Mouse (Mus musculus) lung, embryonic 15.5 days (tissue): ENCODE measurements around the gene Slc8a3. TPM values are rescaled to one million over a fixed set of nuclear protein-coding genes. Genes with fewer than 3 reads are reported as not detected.

Experiments used
- ATAC-seq: fragments of 200-750 bp; cut with Nextera tagmentation; 2 replicates; pipeline ENCODE4 v1.8.0; 2017; ENCODE audit warnings: moderate number of reproducible peaks, borderline replicate concordance; ENCODE audit not compliant: low FRiP score, low TSS enrichment; ENCODE audit errors: extremely low read depth
- H3K27ac ChIP-seq: fragments of 300-500 bp; sonication (generic); 2 replicates; pipeline ENCODE4 v1.5.1; 2015; ENCODE audit warnings: moderate library complexity, mild to moderate bottlenecking, inconsistent platforms
- H3K27me3 ChIP-seq: fragments of 300-500 bp; sonication (generic); 2 replicates; pipeline ENCODE4 v1.6.1; 2015; ENCODE audit warnings: inconsistent platforms
- H3K36me3 ChIP-seq: fragments of 300-500 bp; sonication (generic); 2 replicates; pipeline ENCODE4 v1.6.1; 2015; ENCODE audit warnings: inconsistent platforms
- H3K4me1 ChIP-seq: fragments of 300-500 bp; sonication (generic); 2 replicates; pipeline ENCODE4 v1.6.1; 2015; ENCODE audit warnings: inconsistent platforms
- H3K4me2 ChIP-seq: fragments of 300-500 bp; sonication (generic); 2 replicates; pipeline ENCODE4 v1.6.1; 2015; ENCODE audit warnings: inconsistent platforms, mild to moderate bottlenecking, moderate library complexity
- H3K4me3 ChIP-seq: fragments of 300-500 bp; sonication (generic); 2 replicates; pipeline ENCODE4 v1.5.1; 2015; ENCODE audit warnings: mild to moderate bottlenecking, inconsistent platforms
- H3K9ac ChIP-seq: fragments of 300-500 bp; sonication (generic); 2 replicates; pipeline ENCODE4 v1.6.1; 2015; ENCODE audit warnings: inconsistent platforms
- H3K9me3 ChIP-seq: fragments of 300-500 bp; sonication (generic); 2 replicates; pipeline ENCODE4 v1.6.1; 2016; ENCODE audit warnings: inconsistent platforms
- WGBS: fragments of 180-500 bp; shearing (Covaris S2); methylation state at CpG from one replicate; pipeline ENCODE4 v1.1.7; 2015; 5-methylcytosine and 5-hydroxymethylcytosine counted together
- microRNA-seq: library from miRNA; unstranded; fragments of <30 nt; microRNA quantifications from one replicate; pipeline ENCODE4, GENCODE M21; 2016
- polyA plus RNA-seq: library from polyadenylated mRNA; unstranded; fragments of >200 nt; fragmentation: Nextera tagmentation; extraction: Ambion mirVana; gene quantifications from 2 replicates; pipeline ENCODE4 v1.2.1, GENCODE M21; 2015

Slc8a3 gene
- polyA plus RNA-seq, 1 experiment from 2014 or later: 0.55 TPM

DNA sequence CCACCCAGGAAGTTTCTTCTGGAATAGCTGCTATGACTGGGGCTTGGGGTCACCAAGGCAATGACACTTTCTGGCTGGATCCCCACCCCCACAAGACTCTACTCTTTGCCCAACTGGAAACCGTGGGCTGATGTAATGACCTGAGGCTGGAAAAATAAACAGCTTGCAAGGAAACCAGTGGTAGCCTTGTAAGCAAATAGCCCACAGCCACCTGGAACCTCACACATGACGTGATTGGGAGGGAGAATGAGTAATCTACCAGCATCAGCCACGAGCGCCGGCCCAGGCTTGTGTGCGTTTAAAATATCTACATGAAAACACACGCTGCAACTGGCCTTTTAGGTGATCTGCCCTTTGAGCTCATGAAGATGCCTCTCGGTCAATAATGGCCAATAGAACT, 176.1 kb downstream of the Slc8a3 start:
- ATAC-seq: no peak
- H3K4me2 ChIP-seq: no peak overlapping the region
- H3K9ac ChIP-seq: no peak overlapping the region
- H3K27me3 ChIP-seq: no peaks in the 10 kb centered on the region
- H3K36me3 ChIP-seq: no peaks in the 10 kb centered on the region
- H3K27ac ChIP-seq: no peak overlapping the region
- H3K4me1 ChIP-seq: no peaks in the 10 kb centered on the region
- H3K9me3 ChIP-seq: no peaks in the 10 kb centered on the region
- H3K4me3 ChIP-seq: no peak overlapping the region
- 53% methylated on average over 8 of the region's 8 CpGs for WGBS

DNA sequence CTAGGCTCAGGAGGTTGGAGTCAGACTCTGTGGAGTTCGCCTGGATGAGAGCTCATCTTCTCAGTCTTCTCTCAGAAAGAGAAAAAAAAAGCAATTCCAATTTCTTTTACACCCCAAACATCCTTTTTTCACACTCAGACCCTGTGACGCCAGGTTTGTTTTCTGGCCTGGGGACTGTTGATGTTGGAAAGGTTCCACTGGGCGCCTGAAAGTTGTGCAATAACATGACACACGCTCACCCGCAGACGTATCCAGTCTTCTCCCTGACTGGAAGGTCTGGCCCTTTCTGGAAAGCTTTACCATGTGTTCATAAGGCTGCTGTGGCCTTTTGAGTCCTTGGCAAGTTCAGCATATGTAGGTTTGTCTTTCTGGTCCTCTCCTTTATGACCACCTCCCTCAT, 177.3 kb downstream of the Slc8a3 start:
- H3K4me2 ChIP-seq: no peak overlapping the region
- WGBS: 58% methylated on average over 6 of the region's 6 CpGs

DNA sequence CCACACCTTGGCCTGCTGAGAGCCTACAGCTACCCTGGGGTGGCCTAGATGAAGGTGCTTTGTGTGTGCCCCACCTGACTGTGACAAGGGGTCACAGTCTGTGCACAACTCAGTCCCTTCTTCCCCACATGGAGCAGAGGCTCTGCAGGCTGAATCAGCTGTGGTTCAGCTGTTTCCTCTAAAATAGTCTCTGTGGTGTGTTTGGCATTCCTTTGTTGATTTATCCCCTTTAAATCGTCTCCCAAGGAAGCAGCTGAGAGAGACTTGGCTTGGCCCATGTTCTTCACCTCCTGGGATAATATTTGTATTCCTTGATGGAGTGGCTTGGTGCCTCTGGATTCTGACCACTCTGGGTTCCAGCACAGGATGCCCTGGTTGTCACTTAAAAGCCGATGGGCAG, 180.9 kb downstream of the Slc8a3 start:
- Histone ChIP-seq H3K27me3 (no peaks in the 10 kb centered on the region), H3K4me1 (no peaks in the 10 kb centered on the region), H3K9ac (no peak overlapping the region), H3K36me3 (no peaks in the 10 kb centered on the region), H3K4me3 (no peak overlapping the region), H3K4me2 (no peak overlapping the region), H3K27ac (no peak overlapping the region), H3K9me3 (no peaks in the 10 kb centered on the region)
- 36% methylated on average over 2 of the region's 2 CpGs for WGBS
- no peak for ATAC-seq

More for the DNA sequence above, 177.3 kb downstream of the Slc8a3 start:
- H3K27me3 ChIP-seq: no peaks in the 10 kb centered on the region
- no peaks in the 10 kb centered on the region for H3K36me3 ChIP-seq
- no peak for ATAC-seq
- no peaks in the 10 kb centered on the region for H3K9me3 ChIP-seq
- no peak overlapping the region for H3K4me3 ChIP-seq
- no peaks in the 10 kb centered on the region for H3K4me1 ChIP-seq
- no peak overlapping the region for H3K9ac ChIP-seq
- no peak overlapping the region for H3K27ac ChIP-seq

DNA sequence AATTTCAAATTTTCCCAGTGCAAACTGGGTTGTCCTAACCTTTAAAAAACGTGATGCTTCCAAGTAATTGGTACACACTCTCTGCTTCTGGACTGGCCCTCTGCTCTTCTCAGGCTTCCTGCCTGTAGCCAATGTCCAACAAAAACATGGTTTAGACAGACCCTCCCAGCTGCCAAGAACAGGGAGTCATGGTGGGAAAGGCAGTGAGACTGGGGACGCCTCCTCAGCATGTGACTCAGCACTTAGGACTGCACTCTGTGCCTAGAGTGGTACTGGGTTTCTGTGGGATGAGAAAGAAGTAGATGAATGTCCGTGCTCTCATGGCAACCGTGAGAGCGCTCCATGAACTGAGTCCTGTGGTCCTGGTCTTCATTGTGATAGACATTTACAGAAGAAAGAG, 182.1 kb downstream of the Slc8a3 start:
- H3K9me3 ChIP-seq: no peaks in the 10 kb centered on the region
- no peaks in the 10 kb centered on the region for H3K4me1 ChIP-seq
- H3K4me2 ChIP-seq: no peak overlapping the region
- no peak overlapping the region for H3K27ac ChIP-seq
- H3K9ac ChIP-seq: no peak overlapping the region
- H3K36me3 ChIP-seq: no peaks in the 10 kb centered on the region
- H3K4me3 ChIP-seq: no peak overlapping the region
- 68% methylated on average over 5 of the region's 5 CpGs for WGBS
- ATAC-seq: no peak
- H3K27me3 ChIP-seq: no peaks in the 10 kb centered on the region

DNA sequence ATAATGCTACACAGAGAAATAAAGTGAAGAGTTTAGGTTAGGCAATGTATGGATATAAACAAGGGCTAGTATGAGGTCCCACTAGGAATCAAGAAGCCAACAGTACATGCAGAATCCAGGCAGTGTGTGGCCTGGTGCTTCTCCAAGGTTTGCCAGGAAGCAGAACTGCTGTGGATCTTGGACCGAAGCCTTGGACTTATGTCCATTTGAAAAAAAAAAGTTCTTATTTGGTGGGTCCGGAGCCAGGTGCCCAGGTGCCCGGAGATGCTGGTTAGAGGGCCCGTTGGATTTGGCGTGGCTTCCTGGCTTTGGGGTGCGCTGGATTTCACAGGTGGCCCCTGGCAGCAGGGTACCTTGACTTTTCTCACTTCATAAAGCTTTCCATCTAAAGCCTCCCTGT, 185.0 kb downstream of the Slc8a3 start:
- no peak for ATAC-seq
- Histone ChIP-seq H3K4me3 (no peak overlapping the region), H3K4me2 (no peak overlapping the region), H3K36me3 (no peaks in the 10 kb centered on the region), H3K4me1 (no peaks in the 10 kb centered on the region), H3K9ac (no peak overlapping the region), H3K9me3 (no peaks in the 10 kb centered on the region), H3K27me3 (no peaks in the 10 kb centered on the region), H3K27ac (no peak overlapping the region)
- WGBS: 90% methylated on average over 6 of the region's 6 CpGs

Small RNA genes within 50 kb of the gene (microRNA-seq; reads per million reads assigned to microRNA genes)
- 0.56 reads per million for gene Mir3067

Other genes with a start within 250 kb of the Slc8a3 start
- 0.17 and 0.21 TPM in 2 replicates for gene Gm4787, start 46.3 kb upstream of the Slc8a3 start, polyA plus RNA-seq
- gene Adam4, start 88.8 kb upstream of the Slc8a3 start, polyA plus RNA-seq: 0.44 and 0.49 TPM in 2 replicates
- 115 and 126 TPM in 2 replicates for gene Cox16, start 151.9 kb upstream of the Slc8a3 start, polyA plus RNA-seq
- 28.2 and 30.2 TPM in 2 replicates for gene Gm20498, start 199.7 kb upstream of the Slc8a3 start, polyA plus RNA-seq
- 33.7 and 35.9 TPM in 2 replicates for gene Synj2bp, start 199.7 kb upstream of the Slc8a3 start, polyA plus RNA-seq
- gene Adam21, start 235.3 kb upstream of the Slc8a3 start, polyA plus RNA-seq: 0.23 and 0.40 TPM in 2 replicates